Mouse (Mus musculus): ENCODE measurements at regions not wholly inside any gene's neighbourhood (a gene's known extent, or its start where the extent isn't known, plus 50 kb on each side); places are given as distances from the start of the nearest gene placed in this dataset.

GRCm38 (mm10) chr14:90447971-90448370 lies 1976.8 kb upstream of the Pcdh20 start:
- TF ChIP-seq USF2 (conservative IDR thresholded peaks at IDR 0.05; ENCODE audit: low read depth, low read length) (no peak), SIN3A (IDR thresholded peaks at IDR 0.05; ENCODE audit: low read length) (no peak), POLR2AphosphoS2 (IDR thresholded peaks at IDR 0.05; ENCODE audit: low read depth, low read length) (no peak), JUN (IDR thresholded peaks at IDR 0.05; ENCODE audit: insufficient read depth, low read depth, low read length) (0 out of 2 replicates have a peak, but pooled peaks have one; percentile 2), TBP (conservative IDR thresholded peaks at IDR 0.05; ENCODE audit: low read depth, low read length) (no peak), ZKSCAN1 (IDR thresholded peaks at IDR 0.05; ENCODE audit: borderline replicate concordance, low read depth, low read length) (no peak), POLR2A (IDR thresholded peaks at IDR 0.05; ENCODE audit: low read depth, low read length) (no peak), CTCF (conservative IDR thresholded peaks at IDR 0.05 in 1 of 2, IDR thresholded peaks at IDR 0.05 in 1 of 2; ENCODE audit: low read depth in 2 of 2, low read length in 2 of 2) (no peak), ETS1 (conservative IDR thresholded peaks at IDR 0.05; ENCODE audit: low read depth, low read length) (no peak), MAFK (IDR thresholded peaks at IDR 0.05; ENCODE audit: insufficient replicate concordance, low read length) (no peak), E2F4 (IDR thresholded peaks at IDR 0.05; ENCODE audit: insufficient replicate concordance, low read depth, low read length) (no peak), NRF1 (IDR thresholded peaks at IDR 0.05; ENCODE audit: low read depth, low read length) (no peak), ZNF384 (IDR thresholded peaks at IDR 0.05; ENCODE audit: low read depth, low read length) (no peak)

Data from CH12.LX (cell line).